Mouse (Mus musculus): ENCODE measurements around the gene Tsr3. TPM values are rescaled to one million over a fixed set of nuclear protein-coding genes. Genes with fewer than 3 reads are reported as not detected.
A peak's percentile ranks its signal among the peaks of the same experiment; 100 is the strongest.

Gene Tsr3
- polyA plus RNA-seq, 1 experiment from 2014 or later, result 63.4 TPM

- H3K4me1 ChIP-seq (replicated peaks; ENCODE audit: control insufficient read depth, insufficient read depth, low read length), result peaks cover 24% of the 10 kb centered on the region
- DNase-seq (ENCODE audit: low spot score), result no peak
Measured at GRCm38 (mm10) chr17:25253760-25254159, 13.8 kb downstream of the Tsr3 start.

GRCm38 (mm10) chr17:25255110-25255509, 15.1 kb downstream of the Tsr3 start:
- Histone ChIP-seq H3K9me3 (ENCODE audit: control insufficient read depth, low read length) (no peaks in the 10 kb centered on the region), H3K4me3 (ENCODE audit: low read depth, low read length) (no peak overlapping the region), H3K9ac (ENCODE audit: low read length) (no peak overlapping the region), H3K4me1 (replicated peaks; ENCODE audit: control insufficient read depth, insufficient read depth, low read length) (peaks cover 24% of the 10 kb centered on the region), H3K36me3 (ENCODE audit: control insufficient read depth, insufficient read depth, low read length) (peaks cover 3% of the 10 kb centered on the region; the same call in 1 of the 2 replicates), H3K27ac (ENCODE audit: low read depth, low read length) (no peak overlapping the region), H3K4me2 (ENCODE audit: low read depth, low read length, severe bottlenecking) (no peak overlapping the region), H3K27me3 (ENCODE audit: control insufficient read depth, insufficient read depth, low read length) (peaks cover 19% of the 10 kb centered on the region)
- ATAC-seq (replicated peaks; ENCODE audit: low FRiP score) (no peak), DNase-seq (ENCODE audit: low spot score) (no peak)
- WGBS, result 72% methylated on average over 2 of the region's 2 CpGs

More at GRCm38 (mm10) chr17:25253760-25254159, 13.8 kb downstream of the Tsr3 start:
- Histone ChIP-seq H3K36me3 (ENCODE audit: control insufficient read depth, insufficient read depth, low read length) (no peaks in the 10 kb centered on the region), H3K4me2 (ENCODE audit: low read depth, low read length, severe bottlenecking) (no peak overlapping the region; the same call in 1 of the 2 replicates), H3K27ac (ENCODE audit: low read depth, low read length) (no peak overlapping the region), H3K9me3 (ENCODE audit: control insufficient read depth, low read length) (no peaks in the 10 kb centered on the region), H3K27me3 (ENCODE audit: control insufficient read depth, insufficient read depth, low read length) (peaks cover 19% of the 10 kb centered on the region), H3K9ac (ENCODE audit: low read length) (no peak overlapping the region), H3K4me3 (ENCODE audit: low read depth, low read length) (no peak overlapping the region)
- ATAC-seq (replicated peaks; ENCODE audit: low FRiP score), result no peak
- 33% methylated on average over 10 of the region's 10 CpGs for WGBS

- WGBS, result 4% methylated on average over 35 of the region's 35 CpGs
- H3K4me3 ChIP-seq (ENCODE audit: low read depth, low read length), result peak within 1 kb of the TSS; percentile 26
- ATAC-seq (replicated peaks; ENCODE audit: low FRiP score), result peak; percentile 63
- peak; percentile 74 for DNase-seq (ENCODE audit: low spot score)
- peaks cover 19% of the 10 kb centered on the region for H3K27me3 ChIP-seq (ENCODE audit: control insufficient read depth, insufficient read depth, low read length)
- H3K36me3 ChIP-seq (ENCODE audit: control insufficient read depth, insufficient read depth, low read length), result peaks cover 3% of the 10 kb centered on the region; the same call in 1 of the 2 replicates
- H3K27ac ChIP-seq (ENCODE audit: low read depth, low read length), result no peak within 1 kb of the TSS
- H3K9ac ChIP-seq (ENCODE audit: low read length), result peak within 1 kb of the TSS; percentile 23; the same call in 1 of the 2 replicates
- peak within 1 kb of the TSS; percentile 50 for H3K4me2 ChIP-seq (ENCODE audit: low read depth, low read length, severe bottlenecking)
- H3K4me1 ChIP-seq (replicated peaks; ENCODE audit: control insufficient read depth, insufficient read depth, low read length), result peaks cover 24% of the 10 kb centered on the region
- H3K9me3 ChIP-seq (ENCODE audit: control insufficient read depth, low read length), result no peaks in the 10 kb centered on the region
Measured at GRCm38 (mm10) chr17:25256140-25256754, 16.3 kb downstream of the Tsr3 start, which contains the start of gene Baiap3. Baiap3 (minus strand) TSS chr17:25256364.

- DNase-seq (ENCODE audit: low spot score), result no peak
- Histone ChIP-seq H3K4me2 (ENCODE audit: low read depth, low read length, severe bottlenecking) (no peak overlapping the region), H3K9me3 (ENCODE audit: control insufficient read depth, low read length) (no peaks in the 10 kb centered on the region), H3K4me1 (replicated peaks; ENCODE audit: control insufficient read depth, insufficient read depth, low read length) (peaks cover 21% of the 10 kb centered on the region), H3K4me3 (ENCODE audit: low read depth, low read length) (no peak overlapping the region), H3K27me3 (ENCODE audit: control insufficient read depth, insufficient read depth, low read length) (peaks cover 19% of the 10 kb centered on the region), H3K27ac (ENCODE audit: low read depth, low read length) (no peak overlapping the region), H3K36me3 (ENCODE audit: control insufficient read depth, insufficient read depth, low read length) (peaks cover 8% of the 10 kb centered on the region), H3K9ac (ENCODE audit: low read length) (no peak overlapping the region)
- 69% methylated on average over 6 of the region's 6 CpGs for WGBS
- no peak for ATAC-seq (replicated peaks; ENCODE audit: low FRiP score)
Measured at GRCm38 (mm10) chr17:25257804-25258261, 17.9 kb downstream of the Tsr3 start.

- Histone ChIP-seq H3K4me3 (ENCODE audit: low read depth, low read length) (no peak overlapping the region), H3K36me3 (ENCODE audit: control insufficient read depth, insufficient read depth, low read length) (peaks cover 51% of the 10 kb centered on the region), H3K27me3 (ENCODE audit: control insufficient read depth, insufficient read depth, low read length) (no peaks in the 10 kb centered on the region), H3K27ac (ENCODE audit: low read depth, low read length) (no peak overlapping the region), H3K9me3 (ENCODE audit: control insufficient read depth, low read length) (no peaks in the 10 kb centered on the region), H3K9ac (ENCODE audit: low read length) (no peak overlapping the region), H3K4me1 (replicated peaks; ENCODE audit: control insufficient read depth, insufficient read depth, low read length) (no peaks in the 10 kb centered on the region), H3K4me2 (ENCODE audit: low read depth, low read length, severe bottlenecking) (no peak overlapping the region)
- DNase-seq (ENCODE audit: low spot score) (no peak), ATAC-seq (replicated peaks; ENCODE audit: low FRiP score) (no peak)
- 84% methylated on average over 3 of the region's 3 CpGs for WGBS
Measured at GRCm38 (mm10) chr17:25264453-25264852, 24.5 kb downstream of the Tsr3 start.

DNA sequence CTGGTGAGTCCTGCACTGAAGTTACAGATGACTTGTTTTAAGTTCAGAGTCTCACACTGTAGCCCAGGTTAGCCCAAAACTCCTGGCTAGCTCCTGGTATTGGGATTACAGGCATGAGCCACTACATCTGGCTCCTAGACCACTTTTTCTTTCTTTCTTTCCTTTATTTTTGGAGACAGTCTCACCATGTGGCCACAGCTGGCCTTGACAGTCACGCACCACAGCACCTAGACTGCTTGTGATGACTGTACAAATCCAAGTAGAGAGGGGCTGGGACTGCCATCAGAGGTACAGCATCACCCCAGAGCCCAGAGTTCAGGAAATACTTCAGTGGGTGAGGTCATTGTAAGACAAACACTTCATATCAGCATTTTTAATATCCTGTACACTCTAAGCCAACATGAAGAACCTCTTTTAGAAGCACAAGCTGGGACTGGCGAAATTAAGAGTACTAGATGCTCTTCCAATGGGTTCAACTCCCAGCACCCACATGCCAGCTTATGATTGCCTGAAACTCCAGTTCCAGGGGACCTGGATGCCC, 30.9 kb downstream of the Tsr3 start:
- Histone ChIP-seq H3K27me3 (ENCODE audit: control insufficient read depth, insufficient read depth, low read length) (no peaks in the 10 kb centered on the region), H3K4me2 (ENCODE audit: low read depth, low read length, severe bottlenecking) (peak overlapping the region; percentile 89), H3K4me3 (ENCODE audit: low read depth, low read length) (peak overlapping the region; percentile 99), H3K4me1 (replicated peaks; ENCODE audit: control insufficient read depth, insufficient read depth, low read length) (peaks cover 9% of the 10 kb centered on the region), H3K36me3 (ENCODE audit: control insufficient read depth, insufficient read depth, low read length) (peaks cover 28% of the 10 kb centered on the region), H3K9ac (ENCODE audit: low read length) (peak overlapping the region; percentile 12; the same call in 1 of the 2 replicates), H3K27ac (ENCODE audit: low read depth, low read length) (no peak overlapping the region), H3K9me3 (ENCODE audit: control insufficient read depth, low read length) (no peaks in the 10 kb centered on the region)
- no peak for DNase-seq (ENCODE audit: low spot score)
- ATAC-seq (replicated peaks; ENCODE audit: low FRiP score), result no peak
- WGBS, result 88% methylated on average over 2 of the region's 2 CpGs

DNA sequence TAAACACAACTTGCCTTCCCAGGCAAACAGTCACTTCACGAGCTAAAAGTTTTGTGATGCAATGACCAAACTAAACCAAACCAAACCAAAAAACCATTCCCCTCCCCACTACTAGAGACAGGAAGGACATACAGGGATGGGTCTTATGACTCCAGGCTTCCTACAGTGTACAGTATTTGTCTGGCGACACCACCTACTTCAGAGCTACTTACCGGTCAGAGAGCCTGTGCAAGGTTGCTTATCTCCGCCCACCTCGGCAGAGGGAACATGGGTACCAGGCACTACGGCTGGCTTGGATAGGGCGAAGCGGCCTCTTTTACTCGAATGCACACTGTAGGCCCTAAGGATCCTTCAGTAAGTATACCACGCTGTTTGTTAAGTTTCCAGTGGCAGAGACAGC, 32.4 kb downstream of the Tsr3 start:
- 1% methylated on average over 10 of the region's 10 CpGs for WGBS
- ATAC-seq (replicated peaks; ENCODE audit: low FRiP score) (no peak), DNase-seq (ENCODE audit: low spot score) (no peak)

GRCm38 (mm10) chr17:25272951-25273705, 33.2 kb downstream of the Tsr3 start:
- Histone ChIP-seq H3K4me3 (ENCODE audit: low read depth, low read length) (peak overlapping the region; percentile 99), H3K27ac (ENCODE audit: low read depth, low read length) (peak overlapping the region; percentile 97), H3K27me3 (ENCODE audit: control insufficient read depth, insufficient read depth, low read length) (no peaks in the 10 kb centered on the region), H3K4me1 (replicated peaks; ENCODE audit: control insufficient read depth, insufficient read depth, low read length) (peaks cover 9% of the 10 kb centered on the region), H3K36me3 (ENCODE audit: control insufficient read depth, insufficient read depth, low read length) (peaks cover 8% of the 10 kb centered on the region), H3K9me3 (ENCODE audit: control insufficient read depth, low read length) (no peaks in the 10 kb centered on the region), H3K9ac (ENCODE audit: low read length) (peak overlapping the region; percentile 100), H3K4me2 (ENCODE audit: low read depth, low read length, severe bottlenecking) (peak overlapping the region; percentile 89)
- under 1% methylated on average over 76 of the region's 92 CpGs for WGBS
- DNase-seq (ENCODE audit: low spot score) (peak; percentile 94), ATAC-seq (replicated peaks; ENCODE audit: low FRiP score) (peak; percentile 92)

More for the DNA sequence above, 32.4 kb downstream of the Tsr3 start:
- H3K4me2 ChIP-seq (ENCODE audit: low read depth, low read length, severe bottlenecking), result peak overlapping the region; percentile 89
- H3K36me3 ChIP-seq (ENCODE audit: control insufficient read depth, insufficient read depth, low read length), result peaks cover 16% of the 10 kb centered on the region
- peak overlapping the region; percentile 100 for H3K9ac ChIP-seq (ENCODE audit: low read length)
- no peaks in the 10 kb centered on the region for H3K27me3 ChIP-seq (ENCODE audit: control insufficient read depth, insufficient read depth, low read length)
- peaks cover 9% of the 10 kb centered on the region for H3K4me1 ChIP-seq (replicated peaks; ENCODE audit: control insufficient read depth, insufficient read depth, low read length)
- no peaks in the 10 kb centered on the region for H3K9me3 ChIP-seq (ENCODE audit: control insufficient read depth, low read length)
- peak overlapping the region; percentile 97; the same call in 1 of the 2 replicates for H3K27ac ChIP-seq (ENCODE audit: low read depth, low read length)
- H3K4me3 ChIP-seq (ENCODE audit: low read depth, low read length), result peak overlapping the region; percentile 99
